Mouse (Mus musculus) heart, adult 2 months (tissue): Measurements from ENCODE around the gene Qrfp. TPM values are rescaled to one million over a fixed set of nuclear protein-coding genes. Genes with fewer than 3 reads are reported as not detected.

Experiments
- DNase-seq, 2 experiments: peaks; one replicate each; pipeline ENCODE4 v3.0.0; 2021
- H3K27ac ChIP-seq: fragments of 200-600 bp; 2 replicates; pipeline ENCODE4 v1.8.1; 2022
- H3K27me3 ChIP-seq: fragments of 200-500 bp; 2 replicates; pipeline ENCODE4 v1.6.1; 2012; ENCODE audit warnings: mild to moderate bottlenecking, low read length, inconsistent platforms, mixed read lengths; ENCODE audit not compliant: control insufficient read depth, insufficient read depth
- H3K36me3 ChIP-seq: fragments of 200-500 bp; 2 replicates; pipeline ENCODE4 v1.6.1; 2012; ENCODE audit warnings: low read length, inconsistent platforms; ENCODE audit not compliant: control insufficient read depth, insufficient read depth
- H3K4me1 ChIP-seq: fragments of 200-500 bp; 2 replicates; pipeline ENCODE4 v1.6.1; 2011; ENCODE audit warnings: low read length; ENCODE audit not compliant: control insufficient read depth, insufficient read depth
- H3K4me3 ChIP-seq: fragments of 200-600 bp; 2 replicates; pipeline ENCODE4 v1.8.1; 2022
- H3K79me2 ChIP-seq: fragments of 200-500 bp; replicated peaks from 2 replicates; pipeline ENCODE4 v1.6.1; 2012; ENCODE audit warnings: mild to moderate bottlenecking, inconsistent platforms, low read length, moderate library complexity, mixed read lengths; ENCODE audit not compliant: control insufficient read depth, insufficient read depth
- H3K9ac ChIP-seq: fragments of 200-500 bp; 2 replicates; pipeline ENCODE4 v1.6.1; 2012; ENCODE audit warnings: low read depth, mild to moderate bottlenecking, control low read depth, inconsistent platforms, low read length, mixed read lengths
- CTCF ChIP-seq: fragments of 200-600 bp; IDR thresholded peaks from 2 replicates; pipeline ENCODE4 v1.8.1; 2022; ENCODE audit warnings: antibody characterized with exemption, mild to moderate bottlenecking, moderate library complexity
- EP300 ChIP-seq: fragments of 200-500 bp; IDR thresholded peaks from 2 replicates; pipeline ENCODE4 v1.6.1; 2011; ENCODE audit warnings: low read depth, low read length, control low read depth; ENCODE audit not compliant: insufficient read depth
- POLR2A ChIP-seq: fragments of 200-500 bp; IDR thresholded peaks from 2 replicates; pipeline ENCODE4 v1.6.1; 2011; ENCODE audit warnings: mild to moderate bottlenecking, low read depth, low read length, control low read depth; ENCODE audit not compliant: insufficient read depth
- WGBS: fragments of 180-500 bp; shearing (Covaris S2); methylation state at CpG from one replicate; pipeline ENCODE4 v1.1.7; 2018; 5-methylcytosine and 5-hydroxymethylcytosine counted together
- intact Hi-C: fragments of 180-260 bp; cut with DNase I; formaldehyde crosslinking; loops from one replicate; pipeline ENCODE4 v1.15.1; 2025
- polyA plus RNA-seq: library from polyadenylated mRNA; depleted of rRNA; stranded (reverse); fragments of >200 nt; gene quantifications from 2 replicates; pipeline ENCODE4 v1.2.3, GENCODE M21; 2012
- total RNA-seq, 2 experiments: library from RNA; stranded (reverse); gene quantifications; 2 replicates each; pipeline ENCODE4 v1.2.3; 2021

Qrfp gene
- total and polyA plus RNA-seq, 3 experiments = 0.04 TPM; not detected in 2

DNA sequence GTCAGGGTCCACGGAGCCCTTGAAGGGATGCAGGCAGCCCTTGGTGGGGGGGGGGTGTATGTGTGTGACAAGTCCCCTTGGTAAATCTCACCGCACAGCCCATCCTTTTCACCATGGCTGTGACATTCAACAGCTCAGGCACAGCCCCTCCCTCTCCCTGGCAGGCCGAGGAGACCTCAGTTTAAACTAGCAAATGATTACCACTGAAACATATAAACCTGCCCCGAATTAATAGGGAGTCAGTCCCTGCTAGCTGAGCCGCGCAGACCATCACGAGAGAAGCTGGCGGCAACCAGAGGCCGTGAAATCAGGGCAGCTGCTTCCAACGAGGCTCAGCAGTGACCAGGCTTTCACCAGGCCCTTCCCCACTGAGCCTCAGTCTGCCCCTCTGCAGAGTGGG lies 25.7 kb upstream of the Qrfp start:
- no peak for DNase-seq
- no peaks in the 10 kb centered on the region for H3K27me3 ChIP-seq

DNA sequence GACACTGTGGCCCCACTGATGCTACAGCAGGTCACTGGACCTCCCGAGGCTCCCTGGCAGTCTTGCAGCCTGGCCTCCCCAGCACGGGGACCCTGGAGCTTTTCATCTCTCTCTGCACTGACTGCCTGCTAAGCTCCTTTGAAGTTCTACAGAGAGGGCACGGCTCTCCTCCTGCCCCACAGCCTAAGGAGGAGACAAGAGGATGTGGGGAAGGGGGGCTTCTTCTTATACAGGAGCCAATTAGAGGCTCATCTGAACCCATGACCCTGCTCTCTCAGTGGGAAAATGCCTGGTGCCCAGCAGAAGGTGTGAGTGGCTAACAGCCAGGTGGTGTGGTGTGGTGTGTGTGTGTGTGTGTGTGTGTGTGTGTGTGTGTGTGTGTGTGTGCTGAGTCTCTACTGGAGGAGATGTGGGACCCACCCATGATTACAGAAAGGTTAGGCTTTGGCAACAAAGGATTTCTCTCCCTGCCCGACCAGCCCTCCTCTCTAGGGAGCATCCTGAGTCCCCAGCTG lies 18.0 kb upstream of the Qrfp start:
- Histone ChIP-seq H3K79me2 (no peaks in the 10 kb centered on the region), H3K27me3 (peaks cover 1% of the 10 kb centered on the region; the same call in 1 of the 2 replicates), H3K4me3 (no peak overlapping the region), H3K27ac (no peak overlapping the region), H3K4me1 (no peaks in the 10 kb centered on the region), H3K9ac (no peak overlapping the region), H3K36me3 (no peaks in the 10 kb centered on the region)
- WGBS = 36% methylated on average over 4 of the region's 4 CpGs
- intact Hi-C loops = no loop called here
- no peak for TF ChIP-seq CTCF
- no peak for TF ChIP-seq EP300
- no peak for TF ChIP-seq POLR2A
- no peak for DNase-seq

More for the DNA sequence above, 25.7 kb upstream of the Qrfp start:
- Histone ChIP-seq H3K79me2 (no peaks in the 10 kb centered on the region), H3K27ac (no peak overlapping the region), H3K4me1 (no peaks in the 10 kb centered on the region), H3K9ac (no peak overlapping the region), H3K36me3 (no peaks in the 10 kb centered on the region), H3K4me3 (no peak overlapping the region)
- TF ChIP-seq EP300 (no peak), POLR2A (no peak), CTCF (no peak)
- intact Hi-C loops = no loop called here
- WGBS = 74% methylated on average over 10 of the region's 10 CpGs

DNA sequence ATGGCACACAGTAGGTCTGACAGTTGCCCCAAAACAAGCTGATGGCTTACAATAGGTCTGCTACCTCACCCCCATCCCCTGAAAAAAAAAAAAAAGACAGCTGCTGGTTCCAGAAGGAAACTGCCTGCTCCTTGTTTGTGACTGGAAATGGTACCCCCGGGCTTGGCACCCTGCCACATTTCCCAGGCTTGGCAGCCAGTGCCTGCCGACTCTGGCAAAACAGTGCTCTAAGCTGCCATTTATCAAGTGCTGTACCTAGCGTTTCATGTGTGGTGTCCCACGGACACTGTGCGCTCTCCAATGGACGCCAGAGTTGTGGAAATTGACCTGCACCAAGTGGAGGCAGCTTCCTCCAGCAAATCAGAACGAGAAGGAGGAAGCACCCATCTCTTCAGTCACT lies 17.5 kb upstream of the Qrfp start:
- intact Hi-C loops = no loop called here
- TF ChIP-seq EP300 = no peak
- TF ChIP-seq CTCF = no peak
- no peak for TF ChIP-seq POLR2A
- H3K27me3 ChIP-seq = peaks cover 5% of the 10 kb centered on the region

DNA sequence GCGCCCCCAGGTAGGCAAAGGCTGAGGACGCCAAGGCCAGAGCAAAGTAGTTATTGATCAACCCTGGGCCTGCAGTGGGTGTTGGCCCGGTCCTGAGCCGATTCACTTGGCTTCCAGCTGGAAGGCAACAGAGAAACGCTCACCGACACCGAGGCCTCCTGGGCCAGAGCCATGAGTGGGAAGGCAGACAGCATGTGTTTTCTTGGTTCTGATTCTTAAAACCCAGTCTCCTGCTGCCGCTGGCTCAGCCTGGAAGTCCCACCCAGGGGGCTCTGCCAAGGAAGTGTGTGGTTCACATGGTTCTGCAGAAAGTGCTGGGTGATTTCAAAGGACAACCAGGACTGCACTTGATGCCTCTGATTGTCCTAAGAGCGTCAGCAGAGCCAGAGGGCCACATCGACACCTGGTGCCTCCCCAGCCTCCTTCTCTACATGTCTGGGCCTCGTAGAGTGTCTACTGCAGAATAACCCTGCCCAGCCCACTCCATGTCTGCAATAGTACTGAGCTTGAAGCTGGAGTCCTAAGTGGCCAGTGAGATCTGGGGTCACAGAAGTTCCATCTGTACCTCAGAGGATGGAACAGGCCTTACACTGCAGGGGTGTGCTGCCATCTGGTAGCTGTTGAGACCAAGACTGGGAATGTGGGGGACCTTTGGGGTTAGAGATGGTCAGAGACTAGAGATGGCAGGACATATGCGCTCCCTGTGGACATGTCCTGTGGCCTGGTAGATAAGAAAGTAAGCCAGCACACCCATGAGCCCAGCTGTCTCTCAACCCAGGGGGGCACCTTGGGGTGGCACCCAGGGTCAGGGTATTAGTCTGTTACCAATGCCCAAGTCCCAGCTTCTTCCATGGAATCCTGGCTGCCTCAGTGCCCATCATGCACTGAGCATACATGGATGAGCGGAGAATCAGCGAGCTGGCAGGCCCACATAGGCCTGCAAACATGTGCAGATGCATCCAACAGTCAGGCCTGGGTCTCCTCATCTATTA lies 16.0 kb upstream of the Qrfp start:
- no peaks in the 10 kb centered on the region for H3K36me3 ChIP-seq
- no peak overlapping the region for H3K9ac ChIP-seq
- H3K4me3 ChIP-seq = no peak overlapping the region
- H3K27me3 ChIP-seq = peaks cover 8% of the 10 kb centered on the region
- H3K79me2 ChIP-seq = no peaks in the 10 kb centered on the region
- TF ChIP-seq CTCF (no peak), EP300 (no peak), POLR2A (no peak)
- intact Hi-C loops = no loop called here
- no peak overlapping the region for H3K27ac ChIP-seq
- no peaks in the 10 kb centered on the region for H3K4me1 ChIP-seq
- 87% methylated on average over 14 of the region's 14 CpGs for WGBS
- no peak for DNase-seq

More for the DNA sequence above, 17.5 kb upstream of the Qrfp start:
- Histone ChIP-seq H3K4me1 (no peaks in the 10 kb centered on the region), H3K36me3 (no peaks in the 10 kb centered on the region), H3K9ac (no peak overlapping the region), H3K4me3 (no peak overlapping the region), H3K27ac (no peak overlapping the region), H3K79me2 (no peaks in the 10 kb centered on the region)
- 35% methylated on average over 7 of the region's 7 CpGs for WGBS
- no peak for DNase-seq

DNA sequence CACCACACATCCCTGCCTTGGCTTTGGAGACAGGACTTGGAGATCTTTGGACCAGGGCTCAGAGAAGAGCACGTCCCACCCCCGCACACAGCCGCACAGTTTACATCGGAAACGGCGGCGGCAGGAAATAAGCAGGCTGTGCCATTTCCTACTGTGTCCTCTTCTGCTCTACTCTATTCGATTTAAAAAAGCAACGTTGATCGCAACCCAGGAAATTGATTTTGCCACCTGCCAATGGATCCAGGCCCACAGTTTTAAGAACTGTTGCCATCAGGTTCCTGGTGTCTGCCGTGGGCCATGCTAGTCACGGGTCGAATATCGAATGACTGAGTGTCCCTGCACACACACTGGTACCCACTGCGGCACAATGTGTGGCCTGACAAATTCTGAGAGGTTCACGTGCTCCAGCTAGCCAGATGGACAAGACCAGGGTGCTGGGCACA lies 15.1 kb upstream of the Qrfp start:
- Histone ChIP-seq H3K36me3 (no peaks in the 10 kb centered on the region), H3K4me3 (no peak overlapping the region), H3K4me1 (no peaks in the 10 kb centered on the region), H3K9ac (no peak overlapping the region), H3K27me3 (peaks cover 8% of the 10 kb centered on the region), H3K79me2 (no peaks in the 10 kb centered on the region), H3K27ac (no peak overlapping the region)
- no peak for DNase-seq
- 47% methylated on average over 16 of the region's 16 CpGs for WGBS
- TF ChIP-seq CTCF = no peak
- intact Hi-C loops = no loop called here
